In the genomic region with DNA sequence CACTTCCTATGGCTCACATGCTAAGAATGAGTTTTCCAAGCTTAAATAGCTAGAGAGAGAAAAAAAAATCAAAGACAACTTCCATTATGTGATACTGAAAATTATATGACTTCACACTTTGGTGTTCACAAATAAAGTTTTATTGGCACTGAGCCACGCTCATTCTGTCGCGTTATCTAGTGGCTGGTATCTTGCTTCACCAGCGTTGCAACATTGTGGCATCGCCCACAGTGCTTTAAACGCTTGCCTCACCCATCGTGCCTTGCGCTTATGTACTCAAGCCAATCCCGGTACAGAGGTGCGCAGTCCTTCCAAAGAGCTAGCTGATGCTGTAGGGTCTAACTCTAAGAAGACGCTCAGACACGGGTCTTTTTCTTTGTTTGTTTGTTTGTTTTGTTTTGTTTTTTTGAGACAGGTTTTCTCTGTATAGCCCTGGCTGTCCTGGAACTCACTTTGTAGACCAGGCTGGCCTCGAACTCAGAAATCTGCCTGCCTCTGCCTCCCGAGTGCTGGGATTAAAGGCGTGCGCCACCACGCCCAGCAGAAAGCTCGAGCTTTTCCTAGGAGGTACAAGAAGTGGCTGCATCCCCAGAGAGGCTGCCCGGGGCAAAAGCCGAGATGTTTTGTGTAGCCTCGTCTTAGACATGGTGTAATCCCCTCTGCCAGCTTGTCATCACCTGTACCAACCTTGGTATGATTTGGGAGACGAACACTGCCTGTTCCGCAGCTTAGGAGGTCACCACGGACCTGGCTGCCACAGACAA, we compare ENCODE assay signal across 34 mouse cellular contexts. TPM values are rescaled to one million over a fixed set of nuclear protein-coding genes. Genes with fewer than 3 reads are reported as not detected.
A peak's percentile ranks its signal among the peaks of the same experiment; 100 is the strongest.
DNase-seq lines count a peak whose midpoint lies in the region; ATAC-seq and TF ChIP-seq lines count a peak whose summit lies in the region.
"Had no signal": no experiment of that assay in that cellular context is flagged by ENCODE, and none has a peak within 500 bp of the region (broad histone marks: within the 10 kb centered on the region; RNA-seq: fewer than 3 reads in every experiment).

No protein-coding gene starts in this region.

- ATAC-seq in granulocyte monocyte progenitor cell, adult 5-6 weeks (replicated peaks; ENCODE audit: poor library complexity, severe bottlenecking) = peak; percentile 76
- peak; percentile 69 for ATAC-seq in megakaryocyte-erythroid progenitor cell, adult 5-6 weeks (replicated peaks; ENCODE audit: low FRiP score, low TSS enrichment, poor library complexity, severe bottlenecking)
- ATAC-seq in midbrain, embryonic 11.5 days (ENCODE audit: low FRiP score) = no peak
- ATAC-seq: forebrain, postnatal 0 days; intestine, postnatal 0 days had no signal

- H3K27me3 ChIP-seq in MEL (ENCODE audit: control insufficient read depth in 1 of 2, insufficient read depth in 2 of 2, low read length in 2 of 2) = no peaks in the 10 kb centered on the region
- H3K27me3 ChIP-seq in midbrain, embryonic 11.5 days (ENCODE audit: control insufficient read depth, insufficient read depth, low read length) = no peaks in the 10 kb centered on the region
- H3K27me3 ChIP-seq: CH12.LX; embryonic facial prominence, embryonic 12.5 days; forebrain, embryonic 12.5 days; heart, embryonic 12.5 days; limb, embryonic 15.5 days; stomach, embryonic 15.5 days had no signal

- peaks cover 11 to 22% of the 10 kb centered on the region in 2 experiments for H3K4me1 ChIP-seq in MEL (ENCODE audit: control insufficient read depth in 1 of 2, insufficient read depth in 2 of 2, low read length in 2 of 2)
- H3K4me1 ChIP-seq in midbrain, embryonic 11.5 days (ENCODE audit: control insufficient read depth, insufficient read depth, low read length) = 0 out of 2 replicates have a peak, but pooled peaks cover under 1% of the 10 kb centered on the region

- DNase-seq in 416B (ENCODE audit: low read depth) (peak; percentile 81), MEL (ENCODE audit: low read depth, low spot score) (peak; percentile 92)
- DNase-seq in cerebellum, adult 9-10 months = no peak
- no peak for DNase-seq in spleen, postnatal 36 days (ENCODE audit: low spot score in 2 of 2)
- no peak for DNase-seq in midbrain, embryonic 11.5 days (ENCODE audit: low spot score, missing footprints)
- DNase-seq in left cerebral cortex, postnatal 25 days (ENCODE audit: low spot score in 2 of 2) = no peak
- DNase-seq: cerebellum, adult 8-10 months; embryo, embryonic 11 days; forebrain, postnatal 0 days; heart, adult 2 months; heart, postnatal 4 days; kidney, adult 9 months; kidney, postnatal 10 days; layer of hippocampus, postnatal 36 days; lung, adult 2 months; lung, postnatal 10 days; midbrain, embryonic 14.5 days; retina, postnatal 1 day; right cerebral cortex, postnatal 14 days had no signal

- peak overlapping the region; percentile 4; the same call in 1 of the 2 replicates for H3K9ac ChIP-seq in MEL (ENCODE audit: control insufficient read depth, low read depth, low read length, poor library complexity, severe bottlenecking)
- no peak overlapping the region for H3K9ac ChIP-seq in midbrain, embryonic 11.5 days (ENCODE audit: low read length)
- H3K9ac ChIP-seq: embryonic facial prominence, embryonic 12.5 days; forebrain, embryonic 12.5 days; forebrain, postnatal 0 days; heart, embryonic 12.5 days; hindbrain, embryonic 14.5 days; limb, embryonic 15.5 days; stomach, embryonic 15.5 days had no signal

- TF ChIP-seq CTCF in MEL (IDR thresholded peaks at IDR 0.05 in 2 of 3, conservative IDR thresholded peaks at IDR 0.05 in 1 of 3; ENCODE audit: control insufficient read depth in 1 of 3, insufficient read depth in 1 of 3, low read depth in 2 of 3, low read length in 3 of 3, poor library complexity in 1 of 3, severe bottlenecking in 1 of 3) = no peak

- TF ChIP-seq EP300 in MEL (IDR thresholded peaks at IDR 0.05; ENCODE audit: low read depth in 1 of 2, low read length in 2 of 2) = peak; percentile 80 to 87

- H3K4me3 ChIP-seq in MEL (ENCODE audit: control insufficient read depth in 1 of 2, insufficient read depth in 1 of 2, low read depth in 2 of 2, low read length in 2 of 2) = no peak overlapping the region; a peak in 1 of 4 replicates
- H3K4me3 ChIP-seq in midbrain, embryonic 11.5 days (ENCODE audit: low read depth, low read length) = no peak overlapping the region
- H3K4me3 ChIP-seq: embryonic facial prominence, embryonic 12.5 days; forebrain, embryonic 12.5 days; heart, adult 2 months; heart, embryonic 12.5 days; limb, embryonic 10.5 days; limb, embryonic 15.5 days; megakaryocyte, embryonic 14.5 days; stomach, embryonic 15.5 days had no signal

- H3K4me2 ChIP-seq in midbrain, embryonic 11.5 days = no peak overlapping the region
- H3K4me2 ChIP-seq: embryonic facial prominence, embryonic 12.5 days; forebrain, embryonic 12.5 days; heart, embryonic 12.5 days; hindbrain, embryonic 14.5 days; limb, embryonic 15.5 days; stomach, embryonic 15.5 days had no signal

- 91% methylated on average over 24 of the region's 24 CpGs for WGBS in midbrain, embryonic 11.5 days

- no peaks in the 10 kb centered on the region for H3K79me2 ChIP-seq in MEL (ENCODE audit: control insufficient read depth, insufficient read depth, low read length, poor library complexity)

- TF ChIP-seq POLR2A in MEL (IDR thresholded peaks at IDR 0.05; ENCODE audit: control insufficient read depth in 1 of 2, insufficient read depth in 1 of 2, low read depth in 1 of 2, low read length in 2 of 2, poor library complexity in 1 of 2) = peak in 1 of 2 experiments; percentile 22; a peak in 1 of 4 replicates

- intact Hi-C loops in left cerebral cortex, postnatal 25 days (cut with DNase I) = no loop called here

- H3K27ac ChIP-seq in MEL (ENCODE audit: control insufficient read depth, low read depth, low read length) = peak overlapping the region; percentile 35; the same call in 1 of the 2 replicates
- H3K27ac ChIP-seq in midbrain, embryonic 11.5 days (ENCODE audit: low read depth, low read length) = no peak overlapping the region
- H3K27ac ChIP-seq: embryonic facial prominence, embryonic 12.5 days; forebrain, embryonic 12.5 days; heart, adult 2 months; hindbrain, embryonic 14.5 days; limb, embryonic 10.5 days; limb, embryonic 15.5 days; stomach, embryonic 15.5 days had no signal

- peaks cover 0 to 18% of the 10 kb centered on the region in 2 experiments; a peak in 2 of 4 replicates for H3K36me3 ChIP-seq in MEL (ENCODE audit: control insufficient read depth in 1 of 2, insufficient read depth in 2 of 2, low read length in 2 of 2)
- no peaks in the 10 kb centered on the region for H3K36me3 ChIP-seq in midbrain, embryonic 11.5 days (ENCODE audit: control insufficient read depth, insufficient read depth, low read length)
- H3K36me3 ChIP-seq: embryonic facial prominence, embryonic 12.5 days; forebrain, embryonic 12.5 days; heart, embryonic 12.5 days; limb, embryonic 10.5 days; limb, embryonic 15.5 days; stomach, embryonic 15.5 days had no signal

- TF ChIP-seq RAD21 in MEL (IDR thresholded peaks at IDR 0.05; ENCODE audit: low read depth, low read length) = no peak

- no peaks in the 10 kb centered on the region for H3K9me3 ChIP-seq in MEL (replicated peaks; ENCODE audit: insufficient read depth, low read length)
- H3K9me3 ChIP-seq in midbrain, embryonic 11.5 days (ENCODE audit: control insufficient read depth, low read length) = no peaks in the 10 kb centered on the region
- H3K9me3 ChIP-seq: embryonic facial prominence, embryonic 12.5 days; forebrain, embryonic 12.5 days; heart, embryonic 12.5 days; limb, embryonic 10.5 days; limb, embryonic 15.5 days; megakaryocyte, embryonic 14.5 days; stomach, embryonic 15.5 days had no signal

RNA-seq across cellular contexts. Expression of gene Lgals7, which starts 7.4 kb away (rescaled TPM):
- 27.7 and 37.8 TPM in 2 replicates for total RNA-seq in MEL (2012; rRNA removed)
- polyA plus RNA-seq in MEL (2012; ENCODE audit: insufficient read depth in 1 of 2, insufficient read length in 2 of 2, low read depth in 1 of 2, low replicate concordance in 2 of 2, missing spikeins in 1 of 2) = 100 to 1,000 TPM in 1 of 2 experiments, not detected in 1; 138 TPM
- total RNA-seq in granulocyte monocyte progenitor cell, adult 5-6 weeks (2014; fragmentation: Nextera tagmentation) = not detected in 2 replicates
- not detected in 2 replicates for total RNA-seq in granulocyte monocyte progenitor cell, adult 5-6 weeks (2017)
- not detected in 2 replicates for total RNA-seq in megakaryocyte-erythroid progenitor cell, adult 5-6 weeks (2014; fragmentation: Nextera tagmentation)
- total RNA-seq in megakaryocyte-erythroid progenitor cell, adult 5-6 weeks (2017) = not detected in 2 replicates
- 0.97 and 1.4 TPM in 2 replicates for polyA plus RNA-seq in midbrain, embryonic 11.5 days (2014; fragmentation: Nextera tagmentation; extraction: Ambion mirVana)
- under 1 TPM in 1 of 2 experiments, not detected in 1; 0.50 TPM for total RNA-seq in left cerebral cortex, postnatal 25 days (2021)
- total RNA-seq: CH12.LX; gastrocnemius, adult 8-10 months; layer of hippocampus, postnatal 36 days; monocyte, adult 5-6 weeks had no signal
- polyA plus RNA-seq: small intestine, adult 2 months had no signal

RNA-seq across cellular contexts. Expression of gene Capn12, which starts 10.1 kb away (rescaled TPM):
- 0.19 TPM in 1 of 2 replicates, not detected in the other for total RNA-seq in MEL (2012; rRNA removed)
- polyA plus RNA-seq in MEL (2012; ENCODE audit: insufficient read depth in 1 of 2, insufficient read length in 2 of 2, low read depth in 1 of 2, low replicate concordance in 2 of 2, missing spikeins in 1 of 2) = not detected
- total RNA-seq in granulocyte monocyte progenitor cell, adult 5-6 weeks (2014; fragmentation: Nextera tagmentation) = not detected in 2 replicates
- 0.13 TPM in 1 of 2 replicates, not detected in the other for total RNA-seq in granulocyte monocyte progenitor cell, adult 5-6 weeks (2017)
- total RNA-seq in megakaryocyte-erythroid progenitor cell, adult 5-6 weeks (2014; fragmentation: Nextera tagmentation) = not detected in 2 replicates
- total RNA-seq in megakaryocyte-erythroid progenitor cell, adult 5-6 weeks (2017) = not detected in 2 replicates
- polyA plus RNA-seq in midbrain, embryonic 11.5 days (2014; fragmentation: Nextera tagmentation; extraction: Ambion mirVana) = 0.17 and 0.42 TPM in 2 replicates
- total RNA-seq in left cerebral cortex, postnatal 25 days (2021) = under 1 TPM; 0.32 to 0.66 TPM
- total RNA-seq: forebrain, postnatal 0 days; monocyte, adult 5-6 weeks had no signal

RNA-seq across cellular contexts. Expression of gene Lgals4, which starts 37.4 kb away (rescaled TPM):
- total RNA-seq in MEL (2012; rRNA removed) = 1.5 and 2.1 TPM in 2 replicates
- 1 to 10 TPM in 1 of 2 experiments, not detected in 1; 5.1 TPM for polyA plus RNA-seq in MEL (2012; ENCODE audit: insufficient read depth in 1 of 2, insufficient read length in 2 of 2, low read depth in 1 of 2, low replicate concordance in 2 of 2, missing spikeins in 1 of 2)
- 20.5 and 20.8 TPM in 2 replicates for total RNA-seq in granulocyte monocyte progenitor cell, adult 5-6 weeks (2014; fragmentation: Nextera tagmentation)
- 3.9 and 6.6 TPM in 2 replicates for total RNA-seq in granulocyte monocyte progenitor cell, adult 5-6 weeks (2017)
- 8.7 and 23.2 TPM in 2 replicates for total RNA-seq in megakaryocyte-erythroid progenitor cell, adult 5-6 weeks (2014; fragmentation: Nextera tagmentation)
- 2.6 and 3.8 TPM in 2 replicates for total RNA-seq in megakaryocyte-erythroid progenitor cell, adult 5-6 weeks (2017)
- 1.3 and 1.7 TPM in 2 replicates for polyA plus RNA-seq in midbrain, embryonic 11.5 days (2014; fragmentation: Nextera tagmentation; extraction: Ambion mirVana)
- total RNA-seq in left cerebral cortex, postnatal 25 days (2021) = 1 to 10 TPM; 2.2 to 2.7 TPM

RNA-seq across cellular contexts. Expression of gene Ech1, which starts 46.1 kb away (rescaled TPM):
- 82.8 and 99.5 TPM in 2 replicates for total RNA-seq in MEL (2012; rRNA removed)
- 10 to 100 TPM in 1 of 2 experiments, not detected in 1; 74.7 TPM for polyA plus RNA-seq in MEL (2012; ENCODE audit: insufficient read depth in 1 of 2, insufficient read length in 2 of 2, low read depth in 1 of 2, low replicate concordance in 2 of 2, missing spikeins in 1 of 2)
- total RNA-seq in granulocyte monocyte progenitor cell, adult 5-6 weeks (2014; fragmentation: Nextera tagmentation) = 125 and 134 TPM in 2 replicates
- total RNA-seq in granulocyte monocyte progenitor cell, adult 5-6 weeks (2017) = 76.3 and 99.3 TPM in 2 replicates
- 119 and 130 TPM in 2 replicates for total RNA-seq in megakaryocyte-erythroid progenitor cell, adult 5-6 weeks (2014; fragmentation: Nextera tagmentation)
- 85.5 and 95.0 TPM in 2 replicates for total RNA-seq in megakaryocyte-erythroid progenitor cell, adult 5-6 weeks (2017)
- polyA plus RNA-seq in midbrain, embryonic 11.5 days (2014; fragmentation: Nextera tagmentation; extraction: Ambion mirVana) = 80.5 and 81.7 TPM in 2 replicates
- total RNA-seq in left cerebral cortex, postnatal 25 days (2021) = 10 to 100 TPM; 41.5 to 46.6 TPM

Comparison
In these comparisons a context has a peak if more than half of its experiments do, and no peak if none do; other contexts are left out.
1. DNase-seq: peak in 416B (single experiment) and MEL (single experiment); none in cerebellum, adult 9-10 months (single experiment), spleen, postnatal 36 days (0 of 2), midbrain, embryonic 11.5 days (single experiment) and left cerebral cortex, postnatal 25 days (0 of 2).
2. RNA of gene Lgals7, which starts 7.4 kb away (total RNA-seq): 27.7 to 37.8 TPM in MEL; 0.50 TPM in left cerebral cortex, postnatal 25 days, not detected in granulocyte monocyte progenitor cell, adult 5-6 weeks and not detected in megakaryocyte-erythroid progenitor cell, adult 5-6 weeks; every median in the first group is over 10 times any median in the second.